ENCODE assay signal across 8 mouse cellular contexts in the genomic region with DNA sequence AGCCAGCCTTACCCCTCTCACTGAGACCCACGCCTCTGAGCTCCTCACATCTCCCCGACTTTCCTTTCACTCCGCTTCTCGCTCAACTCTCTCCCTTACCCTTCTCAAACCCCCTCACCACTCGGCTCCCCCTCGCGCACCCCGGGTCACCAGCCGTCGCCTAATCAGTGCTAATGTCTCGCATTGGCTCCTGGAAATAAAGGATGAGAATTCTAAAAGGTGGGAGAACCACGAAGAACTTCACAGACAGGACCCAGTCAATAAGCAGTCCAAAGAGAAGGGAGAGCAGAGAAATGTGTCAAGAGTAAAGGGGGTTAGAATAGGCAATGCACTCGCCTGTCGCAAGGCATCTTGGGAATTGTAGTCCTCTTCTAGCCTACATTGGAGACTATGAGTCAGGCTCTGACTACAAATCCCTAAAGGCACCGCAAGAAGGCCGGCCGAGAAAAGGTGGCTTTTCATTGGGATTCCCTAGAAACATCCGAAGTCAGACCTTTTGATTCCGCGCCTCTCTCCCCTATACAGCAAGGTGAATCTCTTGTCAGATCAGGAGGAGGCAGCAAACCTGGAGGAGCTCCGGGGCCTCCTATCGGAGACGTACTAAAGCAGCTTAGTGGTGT. TPM values are rescaled to one million over a fixed set of nuclear protein-coding genes. Genes with fewer than 3 reads are reported as not detected.
DNase-seq lines count a peak whose midpoint lies in the region; ATAC-seq and TF ChIP-seq lines count a peak whose summit lies in the region.

Gene Gtf2h4 (minus strand): TSS at position 324 of the 620 bp plus-strand sequence.

- H3K4me3 ChIP-seq in bone marrow macrophage, adult 2 months (ENCODE audit: insufficient read depth, low read length) = peak within 1 kb of the TSS; percentile 87
- H3K4me3 ChIP-seq in embryonic fibroblast, embryonic 13.5 days (ENCODE audit: insufficient read depth, low read length) = peak within 1 kb of the TSS; percentile 100
- peak within 1 kb of the TSS; percentile 57 for H3K4me3 ChIP-seq in kidney, embryonic 14.5 days (ENCODE audit: low read length)
- H3K4me3 ChIP-seq in limb, embryonic 15.5 days = peak within 1 kb of the TSS; percentile 74

- 1% methylated on average over 23 of the region's 23 CpGs for WGBS in kidney, embryonic 14.5 days
- under 1% methylated on average over 23 of the region's 23 CpGs for WGBS in limb, embryonic 15.5 days

- no peaks in the 10 kb centered on the region for H3K27me3 ChIP-seq in kidney, embryonic 14.5 days (ENCODE audit: control insufficient read depth, insufficient read depth, low read length)
- no peaks in the 10 kb centered on the region for H3K27me3 ChIP-seq in limb, embryonic 15.5 days

- TF ChIP-seq POLR2A in bone marrow macrophage, adult 2 months (IDR thresholded peaks at IDR 0.05; ENCODE audit: borderline replicate concordance, low read depth, low read length) = no peak
- TF ChIP-seq POLR2A in embryonic fibroblast, embryonic 13.5 days (IDR thresholded peaks at IDR 0.05; ENCODE audit: low read depth, low read length) = peak; percentile 55; the same call in 1 of the 2 replicates

- peak within 1 kb of the TSS; percentile 83 for H3K4me2 ChIP-seq in kidney, embryonic 14.5 days (replicated peaks; ENCODE audit: low read depth, low read length)
- peak within 1 kb of the TSS; percentile 83 for H3K4me2 ChIP-seq in limb, embryonic 15.5 days

- H3K9me3 ChIP-seq in kidney, embryonic 14.5 days (ENCODE audit: control insufficient read depth, low read length) = no peaks in the 10 kb centered on the region
- H3K9me3 ChIP-seq in limb, embryonic 15.5 days = no peaks in the 10 kb centered on the region

- ATAC-seq in kidney, embryonic 14.5 days (ENCODE audit: low FRiP score, low TSS enrichment) = peak; percentile 95
- ATAC-seq in limb, embryonic 15.5 days (ENCODE audit: insufficient number of reproducible peaks, low FRiP score, low TSS enrichment, low read depth) = peak; percentile 93

- no peak within 1 kb of the TSS for H3K27ac ChIP-seq in bone marrow macrophage, adult 2 months (ENCODE audit: insufficient read depth, low read depth, low read length)
- no peak within 1 kb of the TSS for H3K27ac ChIP-seq in embryonic fibroblast, embryonic 13.5 days (ENCODE audit: insufficient read depth, low read length)
- H3K27ac ChIP-seq in kidney, embryonic 14.5 days (ENCODE audit: low read depth, low read length) = no peak within 1 kb of the TSS
- peak within 1 kb of the TSS; percentile 64 for H3K27ac ChIP-seq in limb, embryonic 15.5 days

- peak within 1 kb of the TSS; percentile 69 for H3K9ac ChIP-seq in kidney, embryonic 14.5 days (ENCODE audit: low read depth, low read length)
- H3K9ac ChIP-seq in limb, embryonic 15.5 days = peak within 1 kb of the TSS; percentile 89

- no peak for TF ChIP-seq CTCF in bone marrow macrophage, adult 2 months (IDR thresholded peaks at IDR 0.05; ENCODE audit: low read depth, low read length)
- TF ChIP-seq CTCF in embryonic fibroblast, embryonic 13.5 days (IDR thresholded peaks at IDR 0.05; ENCODE audit: borderline replicate concordance, insufficient read depth, low read length) = no peak

- peaks cover 7% of the 10 kb centered on the region; the same call in 1 of the 2 replicates for H3K36me3 ChIP-seq in kidney, embryonic 14.5 days (ENCODE audit: control insufficient read depth, insufficient read depth, low read length)
- H3K36me3 ChIP-seq in limb, embryonic 15.5 days = peaks cover 9% of the 10 kb centered on the region; the same call in 1 of the 2 replicates

- DNase-seq in B cell, adult 2 months = peak; percentile 85 to 90
- DNase-seq in heart, adult 9 months (ENCODE audit: low spot score in 2 of 2) = peak; percentile 88 to 94
- peak; percentile 45 to 76 for DNase-seq in monocyte, adult 2 months (ENCODE audit: low read depth in 1 of 2, low spot score in 2 of 2)
- DNase-seq in spleen, postnatal 36 days (ENCODE audit: low spot score in 2 of 2) = peak; percentile 88 to 93

- peaks cover 4% of the 10 kb centered on the region; the same call in 1 of the 2 replicates for H3K4me1 ChIP-seq in bone marrow macrophage, adult 2 months (ENCODE audit: control insufficient read depth, insufficient read depth, low read length)
- no peaks in the 10 kb centered on the region; the same call in 1 of the 2 replicates for H3K4me1 ChIP-seq in embryonic fibroblast, embryonic 13.5 days (ENCODE audit: control insufficient read depth, insufficient read depth, low read length)
- H3K4me1 ChIP-seq in kidney, embryonic 14.5 days (ENCODE audit: control insufficient read depth, insufficient read depth, low read length) = 0 out of 2 replicates have a peak, but pooled peaks cover 3% of the 10 kb centered on the region
- H3K4me1 ChIP-seq in limb, embryonic 15.5 days = peaks cover 10% of the 10 kb centered on the region

RNA-seq across cellular contexts. Expression of gene Gtf2h4, which starts in this region (rescaled TPM):
- polyA plus RNA-seq in bone marrow macrophage, adult 2 months (2012; ENCODE audit: insufficient read depth, insufficient read length, missing spikeins) = 12.2 and 15.8 TPM in 2 replicates
- polyA plus RNA-seq in embryonic fibroblast, embryonic 13.5 days (2011; ENCODE audit: insufficient read length, low read depth, missing spikeins) = 28.7 and 40.5 TPM in 2 replicates
- 50.7 and 56.7 TPM in 2 replicates for polyA plus RNA-seq in kidney, embryonic 14.5 days (2014; fragmentation: Nextera tagmentation; extraction: Ambion mirVana)
- 36.2 and 42.2 TPM in 2 replicates for polyA plus RNA-seq in limb, embryonic 15.5 days (2015; fragmentation: Nextera tagmentation; extraction: Ambion mirVana)
